ENCODE assay signal across 15 mouse cellular contexts in the genomic region with DNA sequence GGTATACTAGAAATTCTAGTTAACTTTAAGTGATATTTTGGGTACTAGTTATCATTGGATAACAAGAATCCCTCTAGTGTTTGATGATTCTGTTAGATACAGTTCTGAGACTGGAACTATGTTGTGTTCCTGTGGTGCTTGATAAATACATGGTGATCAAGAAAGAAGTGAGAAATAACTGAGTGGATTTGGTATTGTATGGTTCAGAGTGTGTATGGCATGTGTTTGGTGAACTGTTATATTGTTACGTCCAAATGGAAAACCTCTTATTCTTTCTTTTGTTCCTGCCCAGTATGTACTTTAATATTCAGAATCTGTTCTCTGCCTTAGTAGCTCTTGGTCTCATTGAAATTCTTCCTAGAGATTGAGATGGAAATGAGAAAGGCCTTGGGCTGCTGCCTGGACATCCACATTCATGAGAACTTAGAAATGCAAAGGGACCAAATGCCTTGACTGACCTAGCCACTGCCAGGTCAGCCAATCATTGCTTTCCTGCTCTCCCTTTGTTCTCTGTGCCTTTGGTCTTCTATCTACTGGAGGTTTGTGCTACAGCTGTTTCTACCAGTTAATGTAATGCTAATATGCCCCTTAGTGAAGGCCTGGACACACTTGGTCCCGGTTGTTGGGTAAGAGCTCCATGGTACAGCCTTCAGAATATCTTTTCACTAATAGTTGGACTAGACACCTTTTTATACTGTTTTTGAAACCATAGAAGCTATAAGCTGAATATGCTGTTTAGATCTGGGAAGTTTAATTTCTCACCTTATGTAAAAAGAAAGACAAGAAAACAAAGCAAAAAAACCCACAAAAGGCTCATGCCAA. TPM values are rescaled to one million over a fixed set of nuclear protein-coding genes. Genes with fewer than 3 reads are reported as not detected.
DNase-seq lines count a peak whose midpoint lies in the region; ATAC-seq and TF ChIP-seq lines count a peak whose summit lies in the region.
"Had no signal": no experiment of that assay in that cellular context is flagged by ENCODE, and none has a peak within 500 bp of the region (broad histone marks: within the 10 kb centered on the region; RNA-seq: fewer than 3 reads in every experiment).

No protein-coding gene starts in this region.

- no peaks in the 10 kb centered on the region for H3K27me3 ChIP-seq in hindbrain, embryonic 11.5 days (ENCODE audit: control insufficient read depth, insufficient read depth, low read length)
- no peaks in the 10 kb centered on the region for H3K27me3 ChIP-seq in midbrain, embryonic 14.5 days (ENCODE audit: control insufficient read depth, insufficient read depth, low read length)
- H3K27me3 ChIP-seq: embryonic facial prominence, embryonic 12.5 days had no signal

- H3K9me3 ChIP-seq in ES-E14 (ENCODE audit: control insufficient read depth, insufficient read depth, low read depth, low read length) = no peaks in the 10 kb centered on the region
- no peaks in the 10 kb centered on the region for H3K9me3 ChIP-seq in hindbrain, embryonic 11.5 days (ENCODE audit: control insufficient read depth, low read length)
- H3K9me3 ChIP-seq in midbrain, embryonic 14.5 days (ENCODE audit: control insufficient read depth, low read length) = no peaks in the 10 kb centered on the region
- H3K9me3 ChIP-seq: embryonic facial prominence, embryonic 12.5 days had no signal

- no peak overlapping the region; the same call in 1 of the 2 replicates for H3K9ac ChIP-seq in ES-E14 (ENCODE audit: insufficient read depth, low read depth, low read length, poor library complexity, severe bottlenecking)
- H3K9ac ChIP-seq in hindbrain, embryonic 11.5 days (ENCODE audit: low read depth, low read length) = no peak overlapping the region
- H3K9ac ChIP-seq in midbrain, embryonic 14.5 days (replicated peaks; ENCODE audit: low read length) = no peak overlapping the region
- H3K9ac ChIP-seq: embryonic facial prominence, embryonic 12.5 days had no signal

- peaks cover 6 to 8% of the 10 kb centered on the region in 2 experiments; a peak in 3 of 4 replicates for H3K4me1 ChIP-seq in ES-E14 (ENCODE audit: control insufficient read depth in 2 of 2, insufficient read depth in 2 of 2, low read length in 2 of 2, poor library complexity in 1 of 2)
- H3K4me1 ChIP-seq in hindbrain, embryonic 11.5 days (replicated peaks; ENCODE audit: control insufficient read depth, insufficient read depth, low read length) = peaks cover 6% of the 10 kb centered on the region
- peaks cover 14% of the 10 kb centered on the region for H3K4me1 ChIP-seq in midbrain, embryonic 14.5 days (ENCODE audit: control insufficient read depth, insufficient read depth, low read length)
- H3K4me1 ChIP-seq: embryonic facial prominence, embryonic 12.5 days had no signal

- H3K27ac ChIP-seq in ES-E14 (ENCODE audit: insufficient read depth, low read depth, low read length, poor library complexity, severe bottlenecking) = peak overlapping the region; percentile 79; the same call in 1 of the 2 replicates
- peak overlapping the region; percentile 77 for H3K27ac ChIP-seq in hindbrain, embryonic 11.5 days (ENCODE audit: low read depth, low read length)
- H3K27ac ChIP-seq in midbrain, embryonic 14.5 days (replicated peaks; ENCODE audit: low read depth, low read length) = peak overlapping the region; percentile 70
- H3K27ac ChIP-seq: embryonic facial prominence, embryonic 12.5 days had no signal

- in situ Hi-C loops in ES-E14 (cut with MboI; ENCODE audit: low sequenced_read_pairs in 2 of 2, unreplicated experiment in 2 of 2) = no loop called here

- WGBS in hindbrain, embryonic 11.5 days = 15% methylated on average over 2 of the region's 2 CpGs
- WGBS in midbrain, embryonic 14.5 days = 6% methylated on average over 2 of the region's 2 CpGs

- H3K36me3 ChIP-seq in ES-E14 (ENCODE audit: control insufficient read depth, insufficient read depth, low read length, poor library complexity, severe bottlenecking) = no peaks in the 10 kb centered on the region
- H3K36me3 ChIP-seq in hindbrain, embryonic 11.5 days (ENCODE audit: control insufficient read depth, insufficient read depth, low read length) = no peaks in the 10 kb centered on the region
- no peaks in the 10 kb centered on the region for H3K36me3 ChIP-seq in midbrain, embryonic 14.5 days (ENCODE audit: control insufficient read depth, insufficient read depth, low read length)
- H3K36me3 ChIP-seq: embryonic facial prominence, embryonic 12.5 days had no signal

- ATAC-seq in hindbrain, embryonic 11.5 days (ENCODE audit: low FRiP score) = peak; percentile 95
- peak; percentile 88; the same call in 1 of the 2 replicates for ATAC-seq in midbrain, embryonic 14.5 days (ENCODE audit: low FRiP score, low TSS enrichment)

- no peak overlapping the region for H3K4me2 ChIP-seq in hindbrain, embryonic 11.5 days (replicated peaks; ENCODE audit: low read depth, low read length)
- H3K4me2 ChIP-seq in midbrain, embryonic 14.5 days (ENCODE audit: low read length) = no peak overlapping the region
- H3K4me2 ChIP-seq: embryonic facial prominence, embryonic 12.5 days; liver, embryonic 11.5 days had no signal

- DNase-seq in ES-E14 (ENCODE audit: low read depth, low spot score) = peak; percentile 52
- DNase-seq in embryo, embryonic 10.5 days (ENCODE audit: low spot score) = peak; percentile 79
- peak; percentile 66 for DNase-seq in hindbrain, embryonic 11.5 days (ENCODE audit: low spot score)
- DNase-seq in midbrain, embryonic 14.5 days = peak; percentile 63
- no peak for DNase-seq in adrenal gland, postnatal 14 days
- no peak for DNase-seq in lung, postnatal 25 days (ENCODE audit: low spot score)
- no peak for DNase-seq in frontal cortex, postnatal 36 days (ENCODE audit: low spot score in 2 of 2)
- no peak for DNase-seq in frontal cortex, postnatal 14 days (ENCODE audit: low spot score in 2 of 2)
- DNase-seq: adrenal gland, postnatal 25 days; heart, postnatal 14 days; kidney, adult 18-20 months; lung, postnatal 10 days; spleen, adult 18-20 months had no signal

- no peak overlapping the region for H3K4me3 ChIP-seq in ES-E14 (ENCODE audit: insufficient read depth in 1 of 2, low read depth in 1 of 2, low read length in 2 of 2, poor library complexity in 1 of 2, severe bottlenecking in 1 of 2)
- H3K4me3 ChIP-seq in hindbrain, embryonic 11.5 days (ENCODE audit: low read depth, low read length) = no peak overlapping the region
- H3K4me3 ChIP-seq in midbrain, embryonic 14.5 days (replicated peaks; ENCODE audit: low read depth, low read length) = no peak overlapping the region
- H3K4me3 ChIP-seq: embryonic facial prominence, embryonic 12.5 days had no signal

TF ChIP-seq in ES-E14, 5 proteins besides CTCF, POLR2A, EP300 and RAD21:
- no peak for TF ChIP-seq MAFK (IDR thresholded peaks at IDR 0.05; ENCODE audit: insufficient read depth, low read depth, low read length)
- TF ChIP-seq ZC3H11A (IDR thresholded peaks at IDR 0.05; ENCODE audit: borderline replicate concordance, low read depth, low read length) = no peak
- no peak for TF ChIP-seq CHD2 (IDR thresholded peaks at IDR 0.05; ENCODE audit: low read depth, low read length)
- TF ChIP-seq HCFC1 (IDR thresholded peaks at IDR 0.05; ENCODE audit: borderline replicate concordance, insufficient read depth, low read length) = no peak
- TF ChIP-seq ZNF384 (IDR thresholded peaks at IDR 0.05; ENCODE audit: low read depth, low read length) = no peak

RNA-seq across cellular contexts. Expression of gene Pak1, which starts 16.1 kb away (rescaled TPM):
- total RNA-seq in ES-E14 (2012; rRNA removed) = 16.5 and 19.1 TPM in 2 replicates
- 88.8 and 104 TPM in 2 replicates for polyA plus RNA-seq in hindbrain, embryonic 11.5 days (2014; fragmentation: Nextera tagmentation; extraction: Ambion mirVana)
- polyA plus RNA-seq in midbrain, embryonic 14.5 days (2014; fragmentation: Nextera tagmentation; extraction: Ambion mirVana) = 117 and 171 TPM in 2 replicates
- 15.5 and 16.3 TPM in 2 replicates for total RNA-seq in adrenal gland, postnatal 14 days (2021)

Comparison
In these comparisons a context has a peak if more than half of its experiments do, and no peak if none do; other contexts are left out.
1. DNase-seq: peak in ES-E14 (single experiment), embryo, embryonic 10.5 days (single experiment), hindbrain, embryonic 11.5 days (single experiment) and midbrain, embryonic 14.5 days (single experiment); none in adrenal gland, postnatal 14 days (single experiment), lung, postnatal 25 days (single experiment), frontal cortex, postnatal 36 days (0 of 2) and frontal cortex, postnatal 14 days (0 of 2).
2. Peak in every context shown above with its lines, with median percentiles within 50 percentile points of each other: H3K27ac ChIP-seq.